Mouse (Mus musculus) thymus, adult 2 months (tissue): ENCODE measurements at regions not wholly inside any gene's neighbourhood (a gene's known extent, or its start where the extent isn't known, plus 50 kb on each side); places are given as distances from the start of the nearest gene placed in this dataset.

ENCODE experiments used
- CTCF ChIP-seq: fragments of 200-500 bp; IDR thresholded peaks from 2 replicates; pipeline ENCODE4 v1.5.1; 2012; ENCODE audit warnings: mild to moderate bottlenecking, control low read depth, low read length, moderate library complexity, borderline replicate concordance; ENCODE audit not compliant: control insufficient read depth, poor library complexity, insufficient read depth; ENCODE audit errors: extremely low read depth
- POLR2A ChIP-seq: fragments of 200-500 bp; IDR thresholded peaks from 2 replicates; pipeline ENCODE4 v1.6.1; 2012; ENCODE audit warnings: mild to moderate bottlenecking, low read length, control low read depth, moderate library complexity; ENCODE audit not compliant: control insufficient read depth, poor library complexity, insufficient read depth; ENCODE audit errors: extremely low read depth

DNA sequence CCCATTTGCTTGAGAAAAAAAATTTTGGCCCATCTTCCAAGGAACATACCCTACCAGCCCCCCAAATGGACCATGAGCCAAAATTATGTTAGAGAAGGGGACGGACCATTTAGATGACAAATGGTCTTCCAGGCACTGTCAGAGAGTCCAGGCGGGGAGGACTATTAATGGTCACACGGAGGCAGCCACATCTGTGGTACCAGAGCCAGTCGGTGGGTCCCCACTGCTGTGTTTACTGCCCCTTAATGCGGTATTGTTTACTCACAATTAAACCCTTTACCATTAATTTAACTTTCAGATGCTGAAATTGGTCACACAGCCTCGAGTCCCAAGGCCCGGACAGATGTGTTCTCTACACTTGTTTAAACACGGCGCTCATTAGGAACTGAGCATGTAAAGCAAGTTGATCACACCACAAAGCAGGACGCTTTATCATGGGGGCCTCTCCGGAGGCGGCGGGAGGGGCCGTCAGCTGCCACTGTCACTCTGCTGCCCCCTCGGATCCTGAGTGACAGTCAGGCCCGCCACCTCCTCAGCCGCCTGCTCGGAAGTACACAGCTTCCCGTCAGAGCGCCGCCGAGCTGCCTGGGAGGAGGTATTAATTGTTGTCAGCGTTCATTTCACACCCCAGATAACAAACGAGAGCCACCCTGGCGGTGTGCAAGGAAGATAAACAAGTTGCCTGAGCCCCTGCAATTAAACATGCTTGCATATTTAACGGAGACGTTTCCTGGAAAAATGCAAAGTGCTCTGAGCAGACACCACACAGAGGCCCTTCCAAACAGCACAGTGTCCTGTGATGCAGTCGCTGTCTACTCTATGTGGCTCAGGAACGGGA is 70.6 kb upstream of the Irx3 start:
- TF ChIP-seq CTCF (no peak), POLR2A (no peak)
